Mouse (Mus musculus) adrenal gland, adult 8-10 months (tissue): ENCODE measurements around the gene Ube2q2. TPM values are rescaled to one million over a fixed set of nuclear protein-coding genes. Genes with fewer than 3 reads are reported as not detected.
"Not testable (repeated sequence)": the region's sequence is repeated elsewhere in the genome, so short reads cannot be mapped to it uniquely, and the experiment has no call there.

Source experiments
- DNase-seq: peaks from one replicate; pipeline ENCODE4 v3.0.0; 2022
- total RNA-seq, 4 experiments: library from RNA; stranded (reverse); gene quantifications; 2 replicates each; pipeline ENCODE4 v1.2.4; 2022

The Ube2q2 gene
- total RNA-seq, 4 experiments from 2014 or later = 50.3 to 60.9 (median 52.8) TPM

GRCm38 (mm10) chr9:55172195-55172685 lies 23.6 kb downstream of the Ube2q2 start:
- DNase-seq = no peak

GRCm38 (mm10) chr9:55174235-55174634 lies 25.6 kb downstream of the Ube2q2 start:
- DNase-seq = no peak

GRCm38 (mm10) chr9:55195876-55196275 lies 47.2 kb downstream of the Ube2q2 start:
- no peak for DNase-seq

- no peak for DNase-seq
These were observed 49.6 kb downstream of the Ube2q2 start for GRCm38 (mm10) chr9:55198260-55198659.

- DNase-seq = peak; percentile 36
These were observed 50.7 kb downstream of the Ube2q2 start for GRCm38 (mm10) chr9:55199348-55199747.

GRCm38 (mm10) chr9:55208458-55208789 lies 59.8 kb downstream of the Ube2q2 start:
- no peak for DNase-seq

GRCm38 (mm10) chr9:55208790-55209481 lies 60.3 kb downstream of the Ube2q2 start, which contains the start of gene Fbxo22:
Gene Fbxo22 (plus strand): TSS chr9:55208925.
- peak; percentile 74 for DNase-seq

- DNase-seq = no peak
These were observed 63.0 kb downstream of the Ube2q2 start for GRCm38 (mm10) chr9:55211611-55212010.

- no peak for DNase-seq
These were observed 64.7 kb downstream of the Ube2q2 start for GRCm38 (mm10) chr9:55213396-55213795.

GRCm38 (mm10) chr9:55215056-55215455 lies 66.4 kb downstream of the Ube2q2 start:
- DNase-seq = no peak

GRCm38 (mm10) chr9:55215648-55216047 lies 67.0 kb downstream of the Ube2q2 start:
- no peak for DNase-seq

GRCm38 (mm10) chr9:55216078-55216477 lies 67.4 kb downstream of the Ube2q2 start:
- DNase-seq = no peak

- DNase-seq = no peak
These were observed 68.7 kb downstream of the Ube2q2 start for GRCm38 (mm10) chr9:55217381-55217780.

GRCm38 (mm10) chr9:55225165-55225737 lies 76.6 kb downstream of the Ube2q2 start:
- DNase-seq = no peak

GRCm38 (mm10) chr9:55226251-55226650 lies 77.6 kb downstream of the Ube2q2 start:
- DNase-seq = no peak

GRCm38 (mm10) chr9:55228149-55228548 lies 79.5 kb downstream of the Ube2q2 start:
- no peak for DNase-seq

- DNase-seq = no peak
These were observed 80.4 kb downstream of the Ube2q2 start for GRCm38 (mm10) chr9:55229010-55229409.

- DNase-seq = no peak
These were observed 82.9 kb downstream of the Ube2q2 start for GRCm38 (mm10) chr9:55231544-55231943.

GRCm38 (mm10) chr9:55232110-55232509 lies 83.5 kb downstream of the Ube2q2 start:
- DNase-seq = no peak

- no peak for DNase-seq
These were observed 83.9 kb downstream of the Ube2q2 start for GRCm38 (mm10) chr9:55232586-55232985.

GRCm38 (mm10) chr9:55233076-55233475 lies 84.4 kb downstream of the Ube2q2 start:
- not testable (repeated sequence) for DNase-seq

GRCm38 (mm10) chr9:55236235-55237165 lies 87.8 kb downstream of the Ube2q2 start:
- DNase-seq = no peak

GRCm38 (mm10) chr9:55240852-55241251 lies 92.2 kb downstream of the Ube2q2 start:
- DNase-seq = no peak
